Comparison of ENCODE assay signal across 27 mouse cellular contexts in genomic region chr3:27427406-27427805, GRCm38 (mm10). TPM values are rescaled to one million over a fixed set of nuclear protein-coding genes. Genes with fewer than 3 reads are reported as not detected.
DNase-seq lines count a peak whose midpoint lies in the region; ATAC-seq and TF ChIP-seq lines count a peak whose summit lies in the region.
"Had no signal": no experiment of that assay in that cellular context is flagged by ENCODE, and none has a peak within 500 bp of the region (broad histone marks: within the 10 kb centered on the region; RNA-seq: fewer than 3 reads in every experiment).

No protein-coding gene starts in this region.

- no peak overlapping the region for H3K27ac ChIP-seq in liver, adult 2 months (replicated peaks; ENCODE audit: insufficient read depth, low read depth, low read length)
- no peak overlapping the region for H3K27ac ChIP-seq in liver, postnatal 0 days (ENCODE audit: low read depth)
- 0 out of 2 replicates have a peak overlapping the region, but pooled peaks have one; percentile 26 for H3K27ac ChIP-seq in limb, embryonic 10.5 days
- H3K27ac ChIP-seq: embryonic facial prominence, embryonic 10.5 days; embryonic facial prominence, embryonic 12.5 days; forebrain, embryonic 13.5 days; forebrain, embryonic 15.5 days had no signal

- no peak for TF ChIP-seq POLR2A in liver, adult 2 months (IDR thresholded peaks at IDR 0.05; ENCODE audit: extremely low read depth, insufficient read depth, low read length)

- peaks cover 35% of the 10 kb centered on the region for H3K36me3 ChIP-seq in liver, adult 2 months (ENCODE audit: control insufficient read depth, insufficient read depth, low read length)
- peaks cover 40% of the 10 kb centered on the region for H3K36me3 ChIP-seq in liver, postnatal 0 days (replicated peaks; ENCODE audit: insufficient read depth, low read length)
- H3K36me3 ChIP-seq in limb, embryonic 10.5 days, result peaks cover 29% of the 10 kb centered on the region
- H3K36me3 ChIP-seq: forebrain, embryonic 15.5 days; G1E had no signal

- DNase-seq in heart, adult 11 months, result peak; percentile 83
- DNase-seq in heart, adult 18-20 months, result no peak
- peak; percentile 8 for DNase-seq in liver, adult 2 months (ENCODE audit: extremely low read depth, low read depth, low spot score)
- DNase-seq in liver, postnatal 0 days, result no peak
- DNase-seq in limb, embryonic 10.5 days (ENCODE audit: low spot score), result no peak
- no peak for DNase-seq in layer of hippocampus, postnatal 25 days (ENCODE audit: extremely low spot score in 1 of 2, low spot score in 1 of 2)
- DNase-seq: adrenal gland, adult 8-10 months; adrenal gland, postnatal 14 days; adrenal gland, postnatal 36 days; B cell, adult 2 months; cerebellum, adult 11-12 months; cerebellum, adult 2 months; cerebellum, adult 9-10 months; cerebellum, postnatal 10 days; cerebellum, postnatal 25 days had no signal

- H3K4me3 ChIP-seq in liver, adult 2 months (ENCODE audit: insufficient read depth, low read depth, low read length), result no peak overlapping the region
- no peak overlapping the region for H3K4me3 ChIP-seq in liver, postnatal 0 days (ENCODE audit: low read depth, low read length)
- H3K4me3 ChIP-seq in limb, embryonic 10.5 days, result no peak overlapping the region
- H3K4me3 ChIP-seq: embryonic facial prominence, embryonic 10.5 days; embryonic facial prominence, embryonic 12.5 days; forebrain, embryonic 13.5 days; forebrain, embryonic 15.5 days had no signal

- no peaks in the 10 kb centered on the region for H3K27me3 ChIP-seq in liver, adult 2 months (ENCODE audit: control insufficient read depth, insufficient read depth, low read length)
- no peaks in the 10 kb centered on the region for H3K27me3 ChIP-seq in liver, postnatal 0 days (ENCODE audit: insufficient read depth, low read length)
- no peaks in the 10 kb centered on the region for H3K27me3 ChIP-seq in limb, embryonic 10.5 days (ENCODE audit: low read depth, poor library complexity, severe bottlenecking)
- H3K27me3 ChIP-seq: CH12.LX; embryonic facial prominence, embryonic 12.5 days; forebrain, embryonic 13.5 days; forebrain, embryonic 15.5 days; Patski had no signal

- no peak for ATAC-seq in liver, postnatal 0 days
- ATAC-seq: activated CD4-positive, CD25-positive, alpha-beta regulatory T cell, adult 4 months; CD4-positive, CD25-positive, alpha-beta regulatory T cell, adult 4 months; forebrain, embryonic 13.5 days; forebrain, embryonic 15.5 days; Patski had no signal

- H3K4me2 ChIP-seq in liver, postnatal 0 days (ENCODE audit: low read depth, low read length), result no peak overlapping the region
- H3K4me2 ChIP-seq: embryonic facial prominence, embryonic 12.5 days; forebrain, embryonic 13.5 days; forebrain, embryonic 15.5 days had no signal

- TF ChIP-seq EP300 in liver, postnatal 0 days (IDR thresholded peaks at IDR 0.05; ENCODE audit: low read depth), result no peak

- no peak overlapping the region for H3K9ac ChIP-seq in liver, adult 2 months (ENCODE audit: low read depth, low read length)
- no peak overlapping the region for H3K9ac ChIP-seq in liver, postnatal 0 days (replicated peaks)
- H3K9ac ChIP-seq: embryonic facial prominence, embryonic 12.5 days; forebrain, embryonic 13.5 days; forebrain, embryonic 15.5 days had no signal

- H3K9me3 ChIP-seq in liver, postnatal 0 days (ENCODE audit: low read length), result no peaks in the 10 kb centered on the region
- H3K9me3 ChIP-seq in limb, embryonic 10.5 days (replicated peaks), result no peaks in the 10 kb centered on the region
- H3K9me3 ChIP-seq: embryonic facial prominence, embryonic 10.5 days; embryonic facial prominence, embryonic 12.5 days; forebrain, embryonic 13.5 days; forebrain, embryonic 15.5 days; G1E had no signal

- no peaks in the 10 kb centered on the region for H3K79me2 ChIP-seq in liver, adult 2 months (ENCODE audit: control insufficient read depth, insufficient read depth, low read length)

- TF ChIP-seq CTCF in liver, adult 2 months (IDR thresholded peaks at IDR 0.05; ENCODE audit: low read depth, low read length), result no peak
- no peak for TF ChIP-seq CTCF in liver, postnatal 0 days (IDR thresholded peaks at IDR 0.05; ENCODE audit: low read depth)

- no peaks in the 10 kb centered on the region for H3K4me1 ChIP-seq in liver, adult 2 months (ENCODE audit: control insufficient read depth, insufficient read depth, low read length)
- H3K4me1 ChIP-seq in liver, postnatal 0 days (ENCODE audit: insufficient read depth), result no peaks in the 10 kb centered on the region
- H3K4me1 ChIP-seq in limb, embryonic 10.5 days, result no peaks in the 10 kb centered on the region
- H3K4me1 ChIP-seq: embryonic facial prominence, embryonic 10.5 days; embryonic facial prominence, embryonic 12.5 days; forebrain, embryonic 13.5 days had no signal

- WGBS in liver, adult 2 months, result 89% methylated on average over 6 of the region's 6 CpGs
- WGBS in liver, postnatal 0 days (ENCODE audit: insufficient replicate concordance), result 85% methylated on average over 6 of the region's 6 CpGs
- 95% methylated on average over 6 of the region's 6 CpGs for WGBS in limb, embryonic 10.5 days

RNA-seq across cellular contexts. Expression of gene Ghsr, which starts 56.3 kb away (rescaled TPM):
- total RNA-seq in heart, adult 18-20 months (2021), result not detected
- not detected in 2 replicates for total RNA-seq in liver, adult 2 months (2014; rRNA removed)
- not detected in 2 replicates for polyA plus RNA-seq in liver, adult 2 months (2012; rRNA removed)
- not detected in 2 replicates for polyA plus RNA-seq in liver, postnatal 0 days (2015; fragmentation: Nextera tagmentation; extraction: Ambion mirVana)
- not detected in 2 replicates for polyA plus RNA-seq in limb, embryonic 10.5 days (2016; fragmentation: Nextera tagmentation; extraction: Ambion mirVana)
- total RNA-seq in layer of hippocampus, postnatal 25 days (2021), result 1 to 10 TPM in 1 of 2 experiments, under 1 TPM in 1; 0.99 to 1.1 TPM
- total RNA-seq: adrenal gland, adult 18-20 months; adrenal gland, postnatal 14 days; adrenal gland, postnatal 36 days; CH12.LX had no signal
- polyA plus RNA-seq: activated CD4-positive, CD25-positive, alpha-beta regulatory T cell, adult 4 months; CD4-positive, CD25-positive, alpha-beta regulatory T cell, adult 4 months; embryonic facial prominence, embryonic 10.5 days; embryonic facial prominence, embryonic 12.5 days; embryonic facial prominence, embryonic 14.5 days; forebrain, embryonic 11.5 days; forebrain, embryonic 13.5 days; forebrain, embryonic 15.5 days; G1E; Patski had no signal

Comparison
In these comparisons a context has a peak if more than half of its experiments do, and no peak if none do; other contexts are left out.
1. DNase-seq: peak in heart, adult 11 months (single experiment) and liver, adult 2 months (single experiment); none in heart, adult 18-20 months (0 of 2), liver, postnatal 0 days (single experiment), limb, embryonic 10.5 days (single experiment) and layer of hippocampus, postnatal 25 days (0 of 2).